Mouse (Mus musculus): Measurements from ENCODE around the gene Padi2.

Padi2 gene

GRCm38 (mm10) chr4:140989447-140989846, 83.3 kb downstream of the Padi2 start:
- no peak for DNase-seq

GRCm38 (mm10) chr4:140992215-140992614, 86.1 kb downstream of the Padi2 start:
- DNase-seq = no peak

GRCm38 (mm10) chr4:140993846-140994245, 87.7 kb downstream of the Padi2 start:
- DNase-seq = no peak

- DNase-seq = no peak
Measured at GRCm38 (mm10) chr4:140995811-140996210, 89.7 kb downstream of the Padi2 start.

- no peak for DNase-seq
Measured at GRCm38 (mm10) chr4:140996812-140997211, 90.7 kb downstream of the Padi2 start.

Measured in liver (tissue).